Mouse (Mus musculus) lung, adult 10 weeks (tissue): ENCODE results near the gene Krt15. TPM values are rescaled to one million over a fixed set of nuclear protein-coding genes. Genes with fewer than 3 reads are reported as not detected.

Experiments
- polyA plus RNA-seq: library from polyadenylated mRNA; stranded (reverse); fragments of 350-450 nt; fragmentation: Illumina TruSeq; extraction: RNeasy Lipid Tissue Mini Kit (QIAGEN cat#74804); gene quantifications from one replicate; pipeline ENCODE4 v1.2.3, GENCODE M21; 2014; ENCODE audit warnings: low read depth, low replicate concordance; ENCODE audit not compliant: insufficient read depth

The Krt15 gene
- 1.0 TPM for polyA plus RNA-seq

DNA sequence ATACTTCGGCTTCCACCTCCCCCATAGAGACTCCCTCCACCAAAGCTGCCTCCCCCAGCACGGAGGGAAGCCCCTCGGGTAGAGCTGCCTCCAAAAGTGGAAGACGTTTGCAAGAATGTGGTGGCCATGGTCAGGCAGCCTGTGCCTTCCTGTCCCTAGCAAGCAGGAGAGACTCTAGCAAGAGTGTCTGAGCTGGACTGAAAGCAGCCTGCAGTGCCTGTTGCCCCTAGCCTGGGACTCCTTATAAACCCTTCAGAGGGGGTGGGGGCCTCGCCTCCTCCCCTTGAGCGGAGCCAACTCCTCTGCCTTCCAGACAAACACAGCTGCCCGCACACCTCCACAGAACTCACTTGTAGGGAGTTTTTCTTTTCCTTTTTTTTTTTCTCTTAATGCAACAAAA lies at the start of gene Krt15:
Krt15 (minus strand) TSS at position 198 of the 400 bp plus-strand sequence.

DNA sequence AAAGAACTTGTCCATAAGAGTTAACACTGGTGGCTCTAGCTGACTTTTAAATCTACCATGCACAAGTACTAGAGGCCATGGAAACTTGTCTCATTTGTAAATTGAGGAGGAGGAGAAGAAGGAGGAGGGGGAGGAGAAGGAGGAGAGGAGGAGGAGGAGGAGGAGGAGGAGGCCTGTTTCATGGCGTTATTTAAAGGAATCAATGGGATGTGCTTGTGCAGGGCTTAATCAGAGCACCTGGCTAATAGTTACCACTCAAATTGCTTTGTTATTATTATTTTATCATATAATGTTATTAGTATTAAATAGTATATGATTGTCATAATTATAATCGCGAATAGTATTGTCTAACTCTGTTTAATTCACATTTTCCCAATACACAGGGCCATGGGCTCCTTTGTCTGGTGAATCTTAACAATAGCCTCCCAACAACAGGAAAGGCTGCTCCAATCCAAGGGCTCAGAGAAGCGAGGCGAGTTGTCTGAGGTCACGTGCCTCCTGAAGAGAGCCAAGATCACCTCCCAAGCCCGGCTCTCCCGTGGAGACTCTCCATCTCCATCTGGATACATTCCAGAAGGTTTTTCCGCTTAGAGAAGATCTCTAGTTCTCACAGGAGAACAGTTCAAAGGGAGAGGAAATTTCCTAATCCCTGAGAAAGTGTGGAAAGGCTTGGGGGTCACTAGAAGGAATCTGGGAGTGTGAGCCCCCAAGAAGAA lies 13.0 kb upstream of the Krt15 start, which contains the start of gene Krt19:
Krt19 (minus strand) TSS at position 51 of the 716 bp plus-strand sequence.

DNA sequence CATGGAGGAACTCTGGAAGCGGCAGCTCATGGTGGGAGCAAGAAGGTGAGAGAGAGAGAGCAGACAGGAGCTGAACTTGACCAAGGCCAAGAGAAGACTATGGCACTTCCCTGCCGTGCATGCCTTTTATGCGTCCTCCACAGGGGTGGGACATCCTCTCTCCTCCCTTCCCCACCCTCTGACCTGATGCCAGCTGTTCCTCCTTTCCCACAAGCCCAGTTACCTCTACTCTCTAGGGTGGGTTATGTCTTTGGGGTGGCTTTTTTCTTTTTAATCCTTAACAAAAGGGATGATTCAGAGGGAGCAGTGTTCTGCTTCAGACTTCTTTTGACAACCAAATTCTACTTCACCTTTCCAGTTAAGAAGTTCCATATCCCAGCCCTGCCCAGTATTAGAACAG lies 14.3 kb downstream of the Krt15 start, which contains the start of gene Krt13:
Krt13 (minus strand) TSS at position 101 of the 400 bp plus-strand sequence.

DNA sequence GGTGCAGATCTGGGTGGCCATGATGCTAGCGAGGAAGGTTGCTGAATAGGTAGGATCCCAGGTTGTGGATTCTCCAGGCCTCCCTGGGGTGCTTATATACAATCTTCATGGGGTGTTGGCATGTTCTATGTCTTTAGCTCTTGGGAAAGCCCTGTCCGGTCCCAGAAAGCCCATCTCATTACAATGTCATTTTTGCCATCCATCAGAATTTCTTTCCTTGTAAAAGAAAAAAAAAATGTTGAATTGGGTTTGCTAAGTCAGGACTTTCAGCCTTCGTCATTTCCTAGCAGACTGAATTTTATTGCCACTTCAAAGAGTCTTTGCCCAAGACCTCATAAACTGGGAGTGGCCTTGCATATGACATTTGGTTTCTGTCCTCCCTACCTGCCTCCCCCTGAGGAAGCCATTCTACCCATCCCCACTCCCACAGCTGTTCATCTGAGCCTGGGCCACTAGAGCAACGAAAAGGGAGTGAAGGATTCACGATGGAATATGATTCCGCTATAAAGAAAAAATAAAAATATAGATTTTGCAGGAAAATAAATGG lies 30.1 kb downstream of the Krt15 start, which contains the start of gene Krt36:
Krt36 (minus strand) TSS at position 51 of the 547 bp plus-strand sequence.

DNA sequence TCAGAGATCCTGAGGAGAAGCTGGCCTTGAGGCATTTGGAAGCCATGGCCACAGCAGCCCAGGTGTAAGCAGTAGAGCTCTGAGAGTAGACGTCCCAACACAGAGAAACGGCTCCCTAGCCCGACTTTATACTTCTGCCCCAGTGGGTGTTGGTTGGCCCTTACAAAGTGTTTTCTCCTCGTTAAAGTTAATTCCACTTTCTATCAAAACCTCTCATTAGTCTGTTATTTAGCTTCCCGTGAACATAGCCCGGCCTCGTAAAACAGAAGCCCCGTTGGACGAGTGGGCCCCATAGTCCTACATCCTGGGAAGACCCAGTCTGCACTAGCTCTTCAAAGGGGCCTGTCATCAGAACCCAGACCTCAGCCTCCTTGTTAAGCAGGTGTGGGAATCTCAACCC lies 39.6 kb downstream of the Krt15 start, which contains the start of gene Krt35:
Krt35 (minus strand) TSS at position 101 of the 400 bp plus-strand sequence.

DNA sequence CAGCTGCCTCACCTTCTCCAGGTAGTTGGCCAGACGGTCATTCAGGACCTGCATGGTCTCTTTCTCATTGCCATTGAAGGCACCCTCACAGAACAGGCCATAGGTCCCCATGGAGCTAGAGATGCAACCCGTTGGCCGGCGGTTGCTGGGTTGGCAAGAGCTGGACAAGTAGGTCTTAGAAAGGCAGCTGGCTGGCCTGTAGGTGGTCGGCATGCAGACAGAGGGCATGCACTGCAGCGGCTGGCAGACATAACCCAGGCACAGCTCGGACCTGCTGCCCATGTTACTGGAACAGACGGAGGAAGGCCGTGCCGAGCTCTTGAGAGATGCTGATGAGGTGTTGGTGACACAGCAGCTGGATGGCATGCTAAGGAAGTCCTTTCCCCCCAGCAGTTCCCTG lies 47.9 kb downstream of the Krt15 start, which contains the start of gene Krt32:
Krt32 (minus strand) TSS at position 366 of the 400 bp plus-strand sequence.

Other genes with a start within 250 kb of the Krt15 start
- gene Krtap31-1, start 228.0 kb downstream of the Krt15 start, polyA plus RNA-seq = not detected
- gene Gm11565, start 221.2 kb downstream of the Krt15 start, polyA plus RNA-seq = not detected
- gene Krtap31-2, start 199.6 kb downstream of the Krt15 start, polyA plus RNA-seq = not detected
- not detected for gene Krtap9-5, start 187.5 kb downstream of the Krt15 start, polyA plus RNA-seq
- not detected for gene Krtap29-1, start 156.9 kb downstream of the Krt15 start, polyA plus RNA-seq
- gene Krtap16-1, start 149.3 kb downstream of the Krt15 start, polyA plus RNA-seq = not detected
- gene Krtap17-1, start 141.9 kb downstream of the Krt15 start, polyA plus RNA-seq = 4.2 TPM
- gene Krt33a, start 119.7 kb downstream of the Krt15 start, polyA plus RNA-seq = not detected
- not detected for gene Krt33b, start 106.1 kb downstream of the Krt15 start, polyA plus RNA-seq
- gene Krt34, start 94.4 kb downstream of the Krt15 start, polyA plus RNA-seq = 0.14 TPM
- gene Krt31, start 85.4 kb downstream of the Krt15 start, polyA plus RNA-seq = not detected
- not detected for gene Krt32, start 47.7 kb downstream of the Krt15 start, polyA plus RNA-seq
- not detected for gene Krt35, start 39.7 kb downstream of the Krt15 start, polyA plus RNA-seq
- not detected for gene Krt36, start 30.3 kb downstream of the Krt15 start, polyA plus RNA-seq
- gene Krt13, start 14.4 kb downstream of the Krt15 start, polyA plus RNA-seq = 0.44 TPM
- 168 TPM for gene Krt19, start 12.7 kb upstream of the Krt15 start, polyA plus RNA-seq
- not detected for gene Krt9, start 57.3 kb upstream of the Krt15 start, polyA plus RNA-seq
- 0.52 TPM for gene Krt14, start 71.6 kb upstream of the Krt15 start, polyA plus RNA-seq
- gene Krt16, start 113.0 kb upstream of the Krt15 start, polyA plus RNA-seq = not detected
- gene Krt17, start 125.1 kb upstream of the Krt15 start, polyA plus RNA-seq = not detected
- gene Krt42, start 133.9 kb upstream of the Krt15 start, polyA plus RNA-seq = not detected
- 1,257 TPM for gene Eif1, start 184.0 kb upstream of the Krt15 start, polyA plus RNA-seq
- not detected for gene Gast, start 198.5 kb upstream of the Krt15 start, polyA plus RNA-seq
- gene Hap1, start 220.2 kb upstream of the Krt15 start, polyA plus RNA-seq = 5.0 TPM